Mouse (Mus musculus): ENCODE measurements around the gene Ascl1.

GRCm38 (mm10) chr10:87490328-87490727 is 3.1 kb downstream of the Ascl1 start:
- TF ChIP-seq CTCF (IDR thresholded peaks at IDR 0.05; ENCODE audit: low read depth, low read length) (no peak), POLR2A (IDR thresholded peaks at IDR 0.05; ENCODE audit: insufficient read depth, low read length) (no peak)
